Mouse (Mus musculus): Measurements from ENCODE around the gene Hscb.
A peak's percentile ranks its signal among the peaks of the same experiment; 100 is the strongest.

Hscb gene

GRCm38 (mm10) chr5:110780761-110781528 lies 58.6 kb downstream of the Hscb start:
- no peak for DNase-seq (ENCODE audit: low spot score)

- peak; percentile 91 for DNase-seq (ENCODE audit: low spot score)
Measured at GRCm38 (mm10) chr5:110779998-110780760, 59.4 kb downstream of the Hscb start, which contains the start of gene Pus1. Gene Pus1 (minus strand): TSS chr5:110780659.

GRCm38 (mm10) chr5:110779276-110779997 lies 60.1 kb downstream of the Hscb start:
- DNase-seq (ENCODE audit: low spot score) = no peak
